Comparison of ENCODE assay signal across 21 mouse cellular contexts in genomic region chr14:93143414-93143813, GRCm38 (mm10).
DNase-seq lines count a peak whose midpoint lies in the region; ATAC-seq and TF ChIP-seq lines count a peak whose summit lies in the region.
"Had no signal": no experiment of that assay in that cellular context is flagged by ENCODE, and none has a peak within 500 bp of the region (broad histone marks: within the 10 kb centered on the region; RNA-seq: fewer than 3 reads in every experiment).

No protein-coding gene starts in this region.

- H3K27me3 ChIP-seq in midbrain, embryonic 11.5 days (ENCODE audit: control insufficient read depth, insufficient read depth, low read length), result no peaks in the 10 kb centered on the region
- no peaks in the 10 kb centered on the region for H3K27me3 ChIP-seq in midbrain, postnatal 0 days (ENCODE audit: insufficient read depth, low read length)
- H3K27me3 ChIP-seq: CH12.LX had no signal

- no peaks in the 10 kb centered on the region for H3K9me3 ChIP-seq in midbrain, embryonic 11.5 days (ENCODE audit: control insufficient read depth, low read length)
- no peaks in the 10 kb centered on the region for H3K9me3 ChIP-seq in midbrain, postnatal 0 days (ENCODE audit: low read length)

- no peak for TF ChIP-seq CTCF in midbrain, postnatal 0 days (IDR thresholded peaks at IDR 0.05)

- 86% methylated on average over 6 of the region's 6 CpGs for WGBS in midbrain, embryonic 11.5 days
- WGBS in midbrain, postnatal 0 days, result 87% methylated on average over 6 of the region's 6 CpGs

- peak; percentile 85 for ATAC-seq in frontal cortex, adult (ENCODE audit: low TSS enrichment)
- ATAC-seq in midbrain, embryonic 11.5 days (ENCODE audit: low FRiP score), result no peak
- no peak for ATAC-seq in midbrain, postnatal 0 days (ENCODE audit: low FRiP score)
- ATAC-seq: activated CD4-positive, CD25-positive, alpha-beta regulatory T cell, adult 4 months; CD4-positive, CD25-positive, alpha-beta regulatory T cell, adult 4 months; Patski had no signal

- no peak overlapping the region for H3K9ac ChIP-seq in midbrain, embryonic 11.5 days (ENCODE audit: low read length)
- H3K9ac ChIP-seq in midbrain, postnatal 0 days (replicated peaks; ENCODE audit: low read length, poor library complexity, severe bottlenecking), result no peak overlapping the region

- no peak overlapping the region for H3K4me2 ChIP-seq in midbrain, embryonic 11.5 days
- H3K4me2 ChIP-seq in midbrain, postnatal 0 days (ENCODE audit: low read depth, low read length, poor library complexity, severe bottlenecking), result no peak overlapping the region

- no peaks in the 10 kb centered on the region for H3K36me3 ChIP-seq in midbrain, embryonic 11.5 days (ENCODE audit: control insufficient read depth, insufficient read depth, low read length)
- no peaks in the 10 kb centered on the region for H3K36me3 ChIP-seq in midbrain, postnatal 0 days (ENCODE audit: insufficient read depth, low read length)
- H3K36me3 ChIP-seq: G1E had no signal

- no peak overlapping the region for H3K4me3 ChIP-seq in midbrain, embryonic 11.5 days (ENCODE audit: low read depth, low read length)
- H3K4me3 ChIP-seq in midbrain, postnatal 0 days (ENCODE audit: low read depth, low read length), result no peak overlapping the region

- H3K4me1 ChIP-seq in midbrain, embryonic 11.5 days (ENCODE audit: control insufficient read depth, insufficient read depth, low read length), result no peaks in the 10 kb centered on the region
- H3K4me1 ChIP-seq in midbrain, postnatal 0 days (ENCODE audit: insufficient read depth, low read length), result no peaks in the 10 kb centered on the region

- no peak for DNase-seq in frontal cortex, adult 2 months (ENCODE audit: extremely low spot score in 1 of 2, low spot score in 1 of 2)
- peak; percentile 40 for DNase-seq in heart, adult 11 months
- no peak for DNase-seq in heart, postnatal 4 days
- DNase-seq in midbrain, embryonic 11.5 days (ENCODE audit: low spot score, missing footprints), result peak; percentile 61
- no peak for DNase-seq in midbrain, postnatal 0 days (ENCODE audit: low spot score)
- DNase-seq: adrenal gland, adult 2 months; adrenal gland, adult 8-10 months; adrenal gland, postnatal 10 days; adrenal gland, postnatal 14 days; adrenal gland, postnatal 25 days; adrenal gland, postnatal 36 days; B cell, adult 2 months; cerebellum, adult 11 months; cerebellum, adult 11-12 months; cerebellum, adult 18-20 months had no signal

- no peak overlapping the region for H3K27ac ChIP-seq in midbrain, embryonic 11.5 days (ENCODE audit: low read depth, low read length)
- no peak overlapping the region for H3K27ac ChIP-seq in midbrain, postnatal 0 days (ENCODE audit: low read depth, low read length)

Comparison
In these comparisons a context has a peak if more than half of its experiments do, and no peak if none do; other contexts are left out.
1. DNase-seq: peak in heart, adult 11 months (single experiment) and midbrain, embryonic 11.5 days (single experiment); none in frontal cortex, adult 2 months (0 of 2), heart, postnatal 4 days (single experiment) and midbrain, postnatal 0 days (single experiment).